Mouse (Mus musculus): ENCODE data around the gene Nsmce3. TPM values are rescaled to one million over a fixed set of nuclear protein-coding genes. Genes with fewer than 3 reads are reported as not detected.

Gene Nsmce3
- polyA plus RNA-seq, 1 experiment from 2014 or later = 11.5 TPM

DNA sequence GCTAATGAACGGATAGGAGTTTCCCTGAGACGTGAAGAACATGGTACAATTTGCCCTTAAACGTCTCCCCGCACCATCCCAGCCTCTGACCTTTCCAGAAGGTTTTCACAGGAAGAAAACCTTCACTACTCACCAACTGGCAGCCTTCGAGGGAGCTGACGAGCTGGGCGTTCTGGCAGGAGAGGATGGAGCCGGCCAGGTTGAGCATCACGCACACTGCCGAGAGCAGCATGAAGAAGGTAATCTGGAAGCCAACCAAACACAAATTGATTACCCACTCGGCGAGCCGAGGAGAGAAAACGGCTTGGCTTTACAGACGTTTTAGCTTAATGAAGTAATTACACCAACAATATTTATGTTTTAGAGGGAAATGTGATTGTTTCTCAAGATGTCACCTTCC, 16.8 kb downstream of the Nsmce3 start:
- peak overlapping the region; percentile 50 for H3K4me2 ChIP-seq (replicated peaks)
- H3K36me3 ChIP-seq = no peaks in the 10 kb centered on the region
- H3K9ac ChIP-seq = no peak overlapping the region
- no peaks in the 10 kb centered on the region for H3K9me3 ChIP-seq
- H3K4me3 ChIP-seq = peak overlapping the region; percentile 24
- WGBS = 26% methylated on average over 15 of the region's 15 CpGs
- peaks cover 4% of the 10 kb centered on the region; the same call in 1 of the 2 replicates for H3K4me1 ChIP-seq
- no peak for ATAC-seq (ENCODE audit: low FRiP score, low read depth)
- H3K27ac ChIP-seq = no peak overlapping the region
- H3K27me3 ChIP-seq = no peaks in the 10 kb centered on the region

DNA sequence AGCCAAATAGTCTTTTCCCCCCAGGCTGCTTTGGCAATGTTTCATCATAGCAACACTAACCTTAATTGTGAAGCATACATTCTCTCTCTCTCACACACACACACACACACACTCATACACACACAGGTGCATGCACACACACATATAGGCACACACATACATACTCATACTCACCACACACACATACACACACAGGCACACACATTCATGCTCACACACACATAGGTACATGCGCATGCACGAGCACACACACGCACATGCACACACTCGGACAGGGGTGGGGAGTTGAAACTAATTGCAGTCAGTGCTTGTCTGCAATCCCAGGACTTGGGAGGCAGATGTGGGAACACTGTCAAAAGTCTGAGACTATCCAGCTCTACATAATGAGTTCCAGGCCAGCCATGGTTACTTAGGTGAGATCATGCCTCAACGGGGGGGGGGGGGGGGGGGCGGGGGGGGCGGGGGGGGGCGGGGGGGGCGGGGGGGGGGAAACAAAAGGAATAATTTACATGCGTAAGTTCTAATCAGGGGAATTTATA, 17.3 kb downstream of the Nsmce3 start:
- H3K9ac ChIP-seq = no peak overlapping the region
- H3K4me3 ChIP-seq = no peak overlapping the region
- H3K27me3 ChIP-seq = no peaks in the 10 kb centered on the region
- peaks cover 4% of the 10 kb centered on the region; the same call in 1 of the 2 replicates for H3K4me1 ChIP-seq
- H3K4me2 ChIP-seq (replicated peaks) = peak overlapping the region; percentile 50; the same call in 1 of the 2 replicates
- WGBS = 66% methylated on average over 5 of the region's 10 CpGs
- ATAC-seq (ENCODE audit: low FRiP score, low read depth) = no peak
- H3K36me3 ChIP-seq = no peaks in the 10 kb centered on the region
- no peaks in the 10 kb centered on the region for H3K9me3 ChIP-seq
- no peak overlapping the region for H3K27ac ChIP-seq

GRCm38 (mm10) chr7:64850791-64851190, 22.0 kb downstream of the Nsmce3 start:
- no peaks in the 10 kb centered on the region for H3K27me3 ChIP-seq
- no peaks in the 10 kb centered on the region for H3K36me3 ChIP-seq
- H3K27ac ChIP-seq = no peak overlapping the region
- no peak overlapping the region for H3K4me2 ChIP-seq (replicated peaks)
- H3K9ac ChIP-seq = no peak overlapping the region
- 45% methylated on average over 3 of the region's 3 CpGs for WGBS
- H3K4me3 ChIP-seq = no peak overlapping the region
- peaks cover 4% of the 10 kb centered on the region; the same call in 1 of the 2 replicates for H3K4me1 ChIP-seq
- no peaks in the 10 kb centered on the region for H3K9me3 ChIP-seq
- no peak for ATAC-seq (ENCODE audit: low FRiP score, low read depth)

DNA sequence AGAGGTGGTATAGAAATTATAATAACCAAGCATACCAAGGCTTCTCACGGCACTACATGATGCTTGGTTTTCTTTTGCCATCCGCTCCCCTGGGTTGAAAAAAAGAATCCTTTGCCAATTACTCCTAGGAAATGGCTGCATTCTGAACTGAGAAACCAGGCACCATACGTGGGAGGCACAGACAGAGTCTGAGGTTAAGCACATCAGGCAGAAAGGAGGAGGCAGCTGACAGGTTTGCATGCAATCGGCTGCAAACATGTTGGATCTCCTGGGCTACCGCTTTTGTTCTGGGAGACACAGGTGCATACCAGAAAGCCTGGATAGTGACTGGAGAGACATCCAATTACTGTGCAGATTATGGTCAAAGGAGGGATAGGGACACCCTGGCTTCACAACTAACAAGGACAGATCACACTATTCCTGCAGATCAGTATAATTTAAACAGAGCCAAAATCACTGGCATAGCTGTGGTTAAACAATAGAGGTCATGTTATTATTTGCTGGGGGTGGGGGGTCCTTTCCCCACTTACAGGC, 25.4 kb downstream of the Nsmce3 start:
- Histone ChIP-seq H3K4me1 (no peaks in the 10 kb centered on the region), H3K9ac (no peak overlapping the region), H3K36me3 (no peaks in the 10 kb centered on the region), H3K4me2 (replicated peaks) (no peak overlapping the region), H3K27ac (no peak overlapping the region), H3K4me3 (no peak overlapping the region), H3K27me3 (no peaks in the 10 kb centered on the region), H3K9me3 (no peaks in the 10 kb centered on the region)
- 88% methylated on average over 5 of the region's 5 CpGs for WGBS
- ATAC-seq (ENCODE audit: low FRiP score, low read depth) = no peak

DNA sequence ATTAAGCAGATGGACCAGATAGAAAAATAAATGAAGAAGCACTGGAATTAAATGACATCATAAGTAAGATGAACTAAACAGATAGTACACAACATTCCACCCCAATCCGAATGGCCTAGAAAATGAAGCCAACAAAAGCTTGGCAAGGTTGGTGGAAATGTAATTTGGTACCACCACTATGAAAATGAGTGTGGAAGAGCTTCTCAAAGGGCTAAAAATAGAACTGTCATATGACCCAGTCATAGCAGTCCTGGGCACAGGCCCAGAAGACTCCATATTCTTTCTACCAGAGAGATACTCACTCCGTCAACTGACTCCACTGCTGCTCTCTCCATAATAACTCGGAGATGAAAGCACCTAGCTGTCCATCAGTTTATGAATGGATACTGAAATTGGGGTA, 26.7 kb downstream of the Nsmce3 start:
- Histone ChIP-seq H3K4me2 (replicated peaks) (no peak overlapping the region), H3K4me3 (no peak overlapping the region), H3K9ac (no peak overlapping the region), H3K36me3 (no peaks in the 10 kb centered on the region), H3K4me1 (no peaks in the 10 kb centered on the region), H3K27ac (no peak overlapping the region), H3K9me3 (no peaks in the 10 kb centered on the region), H3K27me3 (no peaks in the 10 kb centered on the region)
- no peak for ATAC-seq (ENCODE audit: low FRiP score, low read depth)
- WGBS = 83% methylated on average over 3 of the region's 3 CpGs

DNA sequence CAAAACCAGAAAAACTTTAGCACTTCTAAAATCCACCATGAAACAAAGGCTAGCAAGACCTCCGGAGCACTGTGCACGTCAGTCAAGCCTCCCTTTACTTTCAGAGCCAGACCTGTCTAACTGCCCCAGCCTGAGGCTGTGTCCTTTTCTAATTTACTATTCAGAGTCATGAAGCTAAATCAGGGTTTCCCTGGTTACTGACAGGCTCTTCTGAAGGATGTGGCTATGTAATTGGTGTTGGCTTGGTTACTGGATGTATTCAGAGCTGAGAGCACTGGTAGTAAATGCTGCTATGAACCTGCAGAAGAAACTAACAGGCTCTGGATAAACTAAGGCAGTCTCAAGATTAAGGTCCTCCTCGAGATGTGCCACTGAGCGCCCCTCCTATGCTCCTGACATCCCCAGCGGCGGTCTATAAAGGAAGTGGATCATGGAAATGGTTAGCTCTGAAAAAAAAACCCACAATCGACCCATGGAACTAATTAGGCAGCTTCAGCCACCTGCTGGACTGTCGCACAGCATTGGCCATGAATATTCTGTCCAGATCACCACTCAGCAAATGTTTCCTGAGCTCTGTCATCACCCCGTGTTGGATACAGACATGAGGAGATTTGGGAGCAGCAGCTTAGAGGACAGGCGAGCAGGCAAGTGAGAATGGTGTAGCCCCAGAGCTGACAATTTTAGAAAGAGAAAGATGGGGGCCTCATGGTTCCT, 31.7 kb downstream of the Nsmce3 start:
- Histone ChIP-seq H3K9me3 (no peaks in the 10 kb centered on the region), H3K4me3 (no peak overlapping the region), H3K9ac (no peak overlapping the region), H3K27ac (no peak overlapping the region), H3K4me2 (replicated peaks) (no peak overlapping the region), H3K36me3 (no peaks in the 10 kb centered on the region), H3K27me3 (no peaks in the 10 kb centered on the region), H3K4me1 (peaks cover 11% of the 10 kb centered on the region)
- ATAC-seq (ENCODE audit: low FRiP score, low read depth) = no peak
- WGBS = 38% methylated on average over 10 of the region's 10 CpGs

GRCm38 (mm10) chr7:64840576-64840895, 32.3 kb downstream of the Nsmce3 start:
- Histone ChIP-seq H3K36me3 (no peaks in the 10 kb centered on the region), H3K9me3 (no peaks in the 10 kb centered on the region), H3K4me1 (peaks cover 11% of the 10 kb centered on the region), H3K27ac (no peak overlapping the region), H3K4me3 (no peak overlapping the region; the same call in 1 of the 2 replicates), H3K27me3 (no peaks in the 10 kb centered on the region), H3K9ac (no peak overlapping the region), H3K4me2 (replicated peaks) (peak overlapping the region; percentile 58)
- 0 out of 2 replicates have a peak, but pooled peaks have one; percentile 9 for ATAC-seq (ENCODE audit: low FRiP score, low read depth)
- WGBS = 80% methylated on average over 1 of the region's 1 CpGs

DNA sequence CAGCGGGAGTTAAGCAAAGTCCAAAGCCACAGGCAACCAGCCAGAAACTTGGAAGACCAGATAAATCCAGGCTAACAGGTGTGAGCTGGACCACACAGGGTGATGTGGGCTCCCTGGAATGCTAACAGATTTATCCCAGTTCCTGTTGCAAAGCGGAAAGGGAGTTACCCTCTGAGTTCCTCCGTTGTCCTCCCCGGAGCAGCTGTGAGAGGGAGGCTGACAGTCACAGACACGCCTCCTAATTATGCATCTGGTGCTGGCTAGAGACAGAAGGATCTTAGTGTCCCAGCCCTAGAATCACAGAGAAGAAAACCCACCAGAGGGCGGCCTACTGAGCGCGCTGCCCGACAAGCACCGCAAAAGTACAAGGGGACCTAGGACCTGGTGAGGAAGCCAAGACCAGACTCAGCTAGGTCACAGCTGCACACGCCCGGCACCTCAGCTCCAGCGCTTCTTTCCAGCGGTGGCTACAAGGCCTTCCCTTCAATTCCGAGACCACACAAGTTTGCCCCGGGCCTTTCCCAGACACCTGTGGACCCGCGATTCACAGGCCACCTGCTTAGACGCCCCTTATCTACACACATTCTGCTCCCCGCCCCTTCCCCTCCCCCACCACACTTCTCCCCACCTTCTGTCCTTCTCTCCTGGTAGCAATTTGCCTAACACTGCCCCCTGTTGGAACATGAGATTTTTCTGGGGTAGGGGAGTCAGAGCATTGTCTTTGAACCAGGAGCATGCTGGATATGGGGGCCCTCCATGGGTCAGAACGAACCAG, 32.8 kb downstream of the Nsmce3 start:
- Histone ChIP-seq H3K9me3 (no peaks in the 10 kb centered on the region), H3K27ac (no peak overlapping the region), H3K4me2 (replicated peaks) (peak overlapping the region; percentile 58), H3K4me3 (peak overlapping the region; percentile 22; the same call in 1 of the 2 replicates), H3K4me1 (peaks cover 11% of the 10 kb centered on the region), H3K36me3 (no peaks in the 10 kb centered on the region), H3K27me3 (no peaks in the 10 kb centered on the region), H3K9ac (no peak overlapping the region)
- 1% methylated on average over 21 of the region's 21 CpGs for WGBS
- peak; percentile 87 for ATAC-seq (ENCODE audit: low FRiP score, low read depth)

GRCm38 (mm10) chr7:64839281-64839680, 33.5 kb downstream of the Nsmce3 start:
- Histone ChIP-seq H3K4me3 (no peak overlapping the region), H3K9me3 (no peaks in the 10 kb centered on the region), H3K9ac (no peak overlapping the region), H3K4me1 (peaks cover 11% of the 10 kb centered on the region), H3K36me3 (no peaks in the 10 kb centered on the region), H3K27ac (no peak overlapping the region), H3K27me3 (no peaks in the 10 kb centered on the region), H3K4me2 (replicated peaks) (peak overlapping the region; percentile 58; the same call in 1 of the 2 replicates)
- peak; percentile 16; the same call in 1 of the 2 replicates for ATAC-seq (ENCODE audit: low FRiP score, low read depth)
- WGBS = 46% methylated on average over 2 of the region's 2 CpGs

- no peak overlapping the region for H3K9ac ChIP-seq
- no peaks in the 10 kb centered on the region for H3K9me3 ChIP-seq
- no peaks in the 10 kb centered on the region for H3K27me3 ChIP-seq
- H3K4me2 ChIP-seq (replicated peaks) = no peak overlapping the region
- no peak for ATAC-seq (ENCODE audit: low FRiP score, low read depth)
- H3K36me3 ChIP-seq = no peaks in the 10 kb centered on the region
- H3K27ac ChIP-seq = no peak overlapping the region
- H3K4me1 ChIP-seq = no peaks in the 10 kb centered on the region
- WGBS = 40% methylated on average over 5 of the region's 5 CpGs
- H3K4me3 ChIP-seq = no peak overlapping the region
Observed at GRCm38 (mm10) chr7:64830214-64830995, 42.4 kb downstream of the Nsmce3 start.

DNA sequence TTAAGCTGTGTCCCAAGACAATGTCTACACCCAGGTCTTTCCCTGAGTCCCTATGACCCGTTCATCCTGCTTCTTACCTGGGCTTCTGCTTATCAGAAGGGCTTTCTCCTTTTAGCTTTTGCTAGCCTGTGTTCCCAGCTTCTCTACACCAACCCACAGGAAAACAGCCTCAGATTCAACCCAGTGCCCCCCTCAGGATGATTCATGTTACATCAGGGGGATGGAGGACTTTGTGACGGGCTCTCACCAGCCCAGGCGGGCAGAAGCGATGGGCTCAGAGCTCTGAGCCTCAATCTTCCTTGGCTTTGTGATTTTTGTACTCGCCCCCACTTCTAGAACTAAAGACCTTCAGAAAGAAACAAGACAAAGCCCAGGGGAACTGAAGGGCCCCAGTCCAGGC, 51.7 kb downstream of the Nsmce3 start:
- H3K4me3 ChIP-seq = no peak overlapping the region
- no peak for ATAC-seq (ENCODE audit: low FRiP score, low read depth)

More for the DNA sequence above, 51.7 kb downstream of the Nsmce3 start:
- H3K27me3 ChIP-seq = no peaks in the 10 kb centered on the region
- no peaks in the 10 kb centered on the region for H3K4me1 ChIP-seq
- H3K36me3 ChIP-seq = no peaks in the 10 kb centered on the region
- WGBS = 73% methylated on average over 5 of the region's 5 CpGs
- H3K4me2 ChIP-seq (replicated peaks) = no peak overlapping the region
- H3K9ac ChIP-seq = no peak overlapping the region
- H3K27ac ChIP-seq = no peak overlapping the region
- no peaks in the 10 kb centered on the region for H3K9me3 ChIP-seq

Measured in limb, embryonic 13.5 days (tissue).